Mouse (Mus musculus) cerebellum, adult 2 months (tissue): ENCODE measurements at regions not wholly inside any gene's neighbourhood (a gene's known extent, or its start where the extent isn't known, plus 50 kb on each side); places are given as distances from the start of the nearest gene placed in this dataset.

Experiments
- CTCF ChIP-seq: fragments of 200-500 bp; IDR thresholded peaks from 2 replicates; pipeline ENCODE4 v1.5.1; 2011; ENCODE audit warnings: low read depth, mild to moderate bottlenecking, control low read depth, low read length, moderate library complexity, borderline replicate concordance; ENCODE audit not compliant: insufficient read depth
- POLR2A ChIP-seq: fragments of 200-500 bp; IDR thresholded peaks from 2 replicates; pipeline ENCODE4 v1.6.1; 2011; ENCODE audit warnings: low read length, control low read depth, borderline replicate concordance; ENCODE audit not compliant: insufficient read depth

GRCm38 (mm10) chr13:35159456-35159855 is 132.6 kb upstream of the Eci2 start:
- TF ChIP-seq POLR2A (no peak), CTCF (no peak)
